Mouse (Mus musculus): ENCODE data around the gene Gm20509. TPM values are rescaled to one million over a fixed set of nuclear protein-coding genes. Genes with fewer than 3 reads are reported as not detected.

Gene Gm20509
- polyA plus RNA-seq, 1 experiment from 2014 or later = not detected

Other genes with a start within 250 kb of the Gm20509 start
- gene Pygo1, start 176.8 kb upstream of the Gm20509 start, polyA plus RNA-seq (2014; fragmentation: Nextera tagmentation; extraction: Ambion mirVana) = 15.5 and 16.3 TPM in 2 replicates
- 1.7 and 1.8 TPM in 2 replicates for gene Dyx1c1, start 143.7 kb upstream of the Gm20509 start, polyA plus RNA-seq (2014; fragmentation: Nextera tagmentation; extraction: Ambion mirVana)
- not detected in 2 replicates for gene Gm44503, start 143.6 kb upstream of the Gm20509 start, polyA plus RNA-seq (2014; fragmentation: Nextera tagmentation; extraction: Ambion mirVana)
- gene Ccpg1os, start 117.1 kb upstream of the Gm20509 start, polyA plus RNA-seq (2014; fragmentation: Nextera tagmentation; extraction: Ambion mirVana) = 20.8 and 25.2 TPM in 2 replicates
- gene Ccpg1, start 117.0 kb upstream of the Gm20509 start, polyA plus RNA-seq (2014; fragmentation: Nextera tagmentation; extraction: Ambion mirVana) = 28.4 and 44.1 TPM in 2 replicates
- gene Pigb, start 62.1 kb upstream of the Gm20509 start, polyA plus RNA-seq (2014; fragmentation: Nextera tagmentation; extraction: Ambion mirVana) = 13.6 and 16.8 TPM in 2 replicates
- 0.74 and 1.0 TPM in 2 replicates for gene Rab27a, start 57.6 kb upstream of the Gm20509 start, polyA plus RNA-seq (2014; fragmentation: Nextera tagmentation; extraction: Ambion mirVana)
- 0.23 and 0.24 TPM in 2 replicates for gene Khdc3, start 634 bp upstream of the Gm20509 start, polyA plus RNA-seq (2014; fragmentation: Nextera tagmentation; extraction: Ambion mirVana)
- 121 and 122 TPM in 2 replicates for gene Rsl24d1, start 11.0 kb downstream of the Gm20509 start, polyA plus RNA-seq (2014; fragmentation: Nextera tagmentation; extraction: Ambion mirVana)